Mouse (Mus musculus): ENCODE results near the gene Ctf2.

Ctf2 gene

DNA sequence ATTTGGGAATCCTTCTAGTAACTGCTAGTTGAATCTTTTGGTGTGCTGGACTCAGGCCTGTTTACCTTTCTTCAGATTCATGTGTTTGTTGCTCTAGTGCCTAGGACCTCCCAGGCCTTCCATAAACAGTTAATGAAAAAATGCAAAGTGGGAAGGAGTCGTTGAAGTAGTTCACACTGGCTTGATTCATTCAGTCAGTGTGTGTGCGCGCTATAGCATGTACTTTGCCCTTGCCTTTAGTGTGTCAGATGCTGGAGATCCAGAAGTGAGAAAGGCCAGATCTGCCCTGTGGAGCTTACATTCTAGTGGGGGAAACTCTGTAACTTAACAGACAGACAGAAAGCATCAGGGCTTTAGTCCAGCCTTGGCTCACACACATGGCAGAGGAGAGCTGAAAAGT is 28.5 kb upstream of the Ctf2 start:
- DNase-seq (ENCODE audit: low spot score in 2 of 2), result no peak

DNA sequence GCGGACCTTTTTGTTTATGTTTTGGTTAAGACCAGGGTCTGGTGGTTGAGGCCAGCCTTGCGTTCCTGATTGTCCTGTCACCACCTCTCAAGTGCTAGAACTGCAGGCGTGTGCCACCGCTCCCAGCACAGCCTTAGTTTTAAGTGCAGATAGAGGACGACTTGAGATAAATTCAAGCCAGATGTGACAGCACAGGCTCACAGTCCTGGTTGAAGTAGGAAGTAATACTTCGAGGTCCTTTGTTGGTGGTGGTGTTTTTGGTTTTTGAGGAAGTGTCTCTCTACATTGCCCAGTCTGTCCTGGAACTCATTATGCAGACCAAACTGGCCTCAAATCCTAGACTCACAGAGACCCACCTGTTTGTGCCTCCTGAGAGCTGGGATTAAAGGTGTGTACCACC is 27.8 kb upstream of the Ctf2 start:
- DNase-seq (ENCODE audit: low spot score in 2 of 2), result peak in 1 of 2 experiments; percentile 26

DNA sequence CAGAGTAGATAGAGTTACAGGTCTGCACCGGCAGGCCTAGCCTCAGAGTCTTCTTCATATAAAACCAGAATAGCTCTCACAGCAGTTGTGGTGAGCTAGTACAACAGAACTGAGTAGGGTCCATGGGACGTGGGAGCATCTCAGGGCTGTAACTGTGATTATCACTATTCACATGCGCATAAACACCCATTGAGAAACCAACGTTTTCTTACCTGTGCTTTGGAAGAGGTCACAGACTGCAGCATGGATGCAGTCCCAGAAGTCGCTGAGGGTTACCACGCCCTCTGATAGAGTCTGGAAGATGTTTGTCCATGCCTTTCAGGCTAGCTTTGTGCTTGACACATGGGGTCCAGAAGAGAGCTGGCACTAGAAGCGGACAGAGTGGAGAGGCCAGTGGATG is 21.8 kb upstream of the Ctf2 start:
- DNase-seq (ENCODE audit: low spot score in 2 of 2), result no peak

DNA sequence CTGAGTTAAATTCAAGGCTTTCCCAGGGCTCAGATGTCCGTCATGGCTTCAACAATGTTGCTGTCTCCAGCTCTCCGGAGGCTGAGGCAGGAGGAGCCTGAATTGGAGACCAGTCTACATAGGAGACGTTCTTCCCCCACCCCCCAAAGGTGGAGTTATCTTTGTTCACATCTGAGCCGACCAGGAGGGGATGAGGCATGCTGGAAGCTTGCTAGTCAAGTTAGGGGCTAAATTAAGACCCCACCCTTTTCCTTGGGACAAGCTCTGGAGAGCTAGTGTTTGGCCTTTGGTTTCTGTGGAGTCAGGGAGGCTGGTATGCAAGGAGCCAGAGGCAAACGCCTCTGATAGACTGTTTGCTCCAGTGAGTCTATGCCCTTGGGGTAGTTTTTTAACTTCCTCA is 21.2 kb upstream of the Ctf2 start:
- DNase-seq (ENCODE audit: low spot score in 2 of 2), result no peak

DNA sequence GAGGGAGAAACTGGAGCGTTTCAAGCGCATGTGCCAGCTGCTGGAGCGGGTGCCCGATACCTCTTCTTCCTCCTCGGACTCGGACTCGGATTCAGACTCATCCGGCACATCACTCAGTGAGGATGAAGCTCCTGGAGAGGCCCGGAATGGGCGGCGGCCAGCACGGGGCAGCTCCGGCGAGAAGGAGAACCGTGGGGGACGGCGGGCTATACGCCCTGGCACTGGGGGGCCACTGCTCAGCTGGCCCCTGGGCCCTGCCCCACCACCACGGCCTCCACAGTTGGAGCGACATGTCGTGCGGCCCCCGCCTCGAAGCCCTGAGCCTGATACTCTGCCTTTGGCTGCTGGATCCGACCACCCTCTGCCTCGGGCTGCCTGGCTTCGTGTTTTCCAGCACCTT is 20.1 kb upstream of the Ctf2 start:
- DNase-seq (ENCODE audit: low spot score in 2 of 2), result no peak

DNA sequence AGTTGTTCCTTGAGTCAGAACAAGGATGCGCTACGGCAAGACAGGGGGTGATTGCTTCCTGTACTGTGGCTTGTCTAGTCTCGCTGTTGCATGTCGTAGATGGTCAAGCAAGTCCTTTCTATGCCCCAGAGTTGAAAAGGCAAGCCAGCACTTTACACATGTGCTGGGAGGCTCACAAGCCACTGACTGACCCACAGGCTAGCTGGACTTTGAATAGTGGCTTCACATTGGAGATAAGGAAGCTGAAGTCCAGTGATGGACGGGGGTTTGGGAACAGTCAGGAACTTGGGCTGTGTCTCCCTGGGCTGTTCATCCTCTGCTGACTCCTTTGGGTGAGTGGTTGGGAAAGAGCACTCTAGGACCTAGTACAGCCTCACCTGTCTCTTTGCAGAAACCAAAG is 19.7 kb upstream of the Ctf2 start:
- DNase-seq (ENCODE audit: low spot score in 2 of 2), result no peak

DNA sequence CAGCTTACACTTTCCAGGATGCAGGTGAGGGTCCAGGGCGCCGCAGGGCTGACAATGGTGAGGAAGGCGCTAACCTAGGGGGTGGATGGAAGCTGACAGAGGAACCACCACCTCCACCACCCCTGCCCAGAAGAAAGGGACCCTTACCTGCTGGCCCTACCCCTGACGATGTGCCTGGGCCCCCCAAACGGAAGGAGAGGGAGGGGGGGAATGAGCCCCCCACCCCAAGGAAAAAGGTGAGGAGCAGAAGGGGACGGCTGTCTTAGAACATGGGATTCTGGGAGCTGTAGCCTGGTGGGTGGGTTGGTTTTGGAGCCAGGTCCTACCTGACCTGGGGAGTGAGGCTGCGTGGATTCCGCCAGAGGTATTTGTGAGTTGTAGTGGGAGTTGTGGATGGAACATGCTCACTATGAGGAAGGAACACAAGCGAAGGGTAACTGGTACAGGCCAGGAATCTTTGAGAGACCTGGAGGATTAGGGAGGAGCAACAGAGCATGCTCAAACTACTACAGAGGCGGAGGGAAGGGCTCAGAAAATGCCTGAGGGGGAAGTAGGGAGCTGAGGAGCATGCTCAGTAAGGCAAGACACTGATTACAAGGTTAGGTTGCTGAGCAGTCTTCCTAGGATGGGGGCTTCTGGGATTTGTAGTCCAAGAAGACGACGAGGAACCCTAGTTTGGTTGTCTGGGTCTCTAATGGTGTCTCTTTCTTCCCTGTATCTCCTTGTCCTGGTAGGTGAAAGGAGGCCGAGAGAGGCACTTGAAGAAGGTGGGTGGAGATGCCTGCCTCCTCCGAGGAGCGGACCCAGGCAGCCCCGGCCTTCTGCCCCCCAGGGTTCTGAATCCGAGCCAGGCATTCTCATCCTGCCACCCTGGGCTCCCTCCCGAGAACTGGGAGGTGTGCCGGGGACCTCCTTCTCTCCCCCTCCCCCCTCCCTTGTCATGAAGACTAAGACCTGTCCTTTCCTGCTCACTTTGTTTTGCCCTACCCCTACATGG is 18.5 kb upstream of the Ctf2 start:
- DNase-seq (ENCODE audit: low spot score in 2 of 2), result no peak

DNA sequence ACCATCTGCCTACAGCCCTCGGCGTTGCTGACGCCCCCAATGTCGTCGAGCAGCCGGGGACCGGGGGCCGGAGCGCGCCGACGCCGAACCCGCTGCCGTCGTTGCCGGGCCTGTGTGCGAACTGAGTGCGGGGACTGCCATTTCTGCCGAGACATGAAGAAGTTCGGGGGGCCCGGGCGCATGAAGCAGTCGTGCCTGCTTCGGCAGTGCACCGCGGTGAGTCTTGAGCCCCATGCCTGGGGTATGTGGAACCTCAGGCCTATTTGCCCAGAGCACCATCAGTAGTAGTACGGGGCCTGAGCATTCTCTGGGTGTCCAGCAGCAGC is 16.2 kb upstream of the Ctf2 start:
- DNase-seq (ENCODE audit: low spot score in 2 of 2), result no peak

DNA sequence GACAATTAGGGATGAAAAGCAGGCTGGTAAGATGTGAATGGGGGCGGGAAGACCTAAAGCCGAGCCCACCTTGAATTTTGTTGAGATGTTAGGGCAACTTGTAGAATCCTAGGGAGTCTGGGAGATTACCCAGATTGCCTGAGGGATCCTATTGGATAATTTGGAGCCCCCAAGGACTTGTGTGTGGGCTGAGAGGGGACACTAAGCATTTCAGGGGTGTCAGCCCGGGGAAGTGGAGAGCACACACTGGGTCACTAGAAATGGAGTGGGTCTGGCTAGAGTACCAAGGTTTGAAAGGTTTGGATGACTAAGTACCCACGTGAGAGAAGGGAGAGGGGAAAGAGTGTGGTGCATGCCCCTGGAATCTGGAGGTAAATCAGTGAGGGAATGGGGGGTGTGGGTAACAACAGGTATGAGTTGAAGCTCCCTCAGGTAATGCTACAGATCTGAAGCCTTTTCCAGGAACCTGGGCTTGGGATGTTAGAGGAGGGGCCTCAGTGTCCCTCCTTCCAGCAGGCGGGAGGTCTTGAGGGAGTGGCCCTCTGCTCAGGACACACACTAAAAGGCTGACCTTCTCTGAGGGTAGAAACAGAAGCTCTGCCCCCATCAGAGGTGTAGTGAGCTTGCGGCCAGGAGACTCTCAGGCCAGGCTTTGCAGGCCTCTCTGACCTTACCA is 15.7 kb upstream of the Ctf2 start:
- no peak for DNase-seq (ENCODE audit: low spot score in 2 of 2)

DNA sequence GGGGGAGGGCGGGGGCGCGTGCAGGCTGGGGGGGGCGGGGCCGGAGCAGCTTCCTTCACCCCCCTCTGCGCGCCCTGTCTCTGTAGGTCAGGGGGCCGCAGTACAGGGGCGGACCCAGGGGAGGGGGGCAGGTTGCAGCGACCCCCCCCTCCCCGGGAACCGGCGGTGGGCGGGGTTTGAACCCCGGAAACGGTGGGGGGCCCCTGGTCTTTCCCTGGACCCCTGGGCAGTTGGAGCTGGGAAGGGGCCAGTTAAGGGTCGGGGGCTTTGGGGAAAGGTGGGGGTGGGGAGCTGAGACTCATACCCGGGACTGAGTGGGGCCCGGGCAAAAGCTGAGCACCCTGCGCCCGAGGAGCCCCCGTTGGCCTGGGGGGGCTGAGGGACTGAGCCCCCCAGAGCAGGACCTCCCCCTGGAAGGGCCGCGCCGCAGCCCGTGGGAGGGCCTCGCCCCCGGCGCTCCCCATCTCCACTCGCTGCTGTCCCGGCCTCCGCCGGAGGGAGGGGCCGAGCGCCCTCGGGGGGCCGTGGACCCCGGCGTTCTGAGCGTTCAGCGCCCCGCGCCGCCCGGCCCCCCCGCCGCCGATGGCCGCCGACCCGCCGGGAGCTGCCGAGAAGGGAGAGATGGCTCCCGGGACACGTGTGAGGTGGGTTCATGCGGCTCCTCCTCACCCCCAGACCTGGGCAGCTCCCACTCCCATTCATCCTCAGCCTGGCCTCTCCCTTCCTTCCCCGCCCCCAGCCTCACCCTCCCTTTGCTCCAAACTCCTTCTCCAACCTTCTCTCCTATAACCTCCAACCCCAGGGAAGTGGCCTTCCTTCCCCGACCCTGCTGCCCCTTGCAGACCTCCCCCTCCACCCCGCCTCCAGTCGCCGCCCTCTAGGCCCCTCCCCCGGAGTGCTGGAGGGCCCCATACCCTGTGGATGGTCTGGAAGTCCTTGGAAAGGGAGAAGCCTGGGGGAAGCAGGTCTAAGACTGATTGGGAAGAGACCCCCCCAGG is 14.8 kb upstream of the Ctf2 start:
- peak in 1 of 2 experiments; percentile 20 for DNase-seq (ENCODE audit: low spot score in 2 of 2)

DNA sequence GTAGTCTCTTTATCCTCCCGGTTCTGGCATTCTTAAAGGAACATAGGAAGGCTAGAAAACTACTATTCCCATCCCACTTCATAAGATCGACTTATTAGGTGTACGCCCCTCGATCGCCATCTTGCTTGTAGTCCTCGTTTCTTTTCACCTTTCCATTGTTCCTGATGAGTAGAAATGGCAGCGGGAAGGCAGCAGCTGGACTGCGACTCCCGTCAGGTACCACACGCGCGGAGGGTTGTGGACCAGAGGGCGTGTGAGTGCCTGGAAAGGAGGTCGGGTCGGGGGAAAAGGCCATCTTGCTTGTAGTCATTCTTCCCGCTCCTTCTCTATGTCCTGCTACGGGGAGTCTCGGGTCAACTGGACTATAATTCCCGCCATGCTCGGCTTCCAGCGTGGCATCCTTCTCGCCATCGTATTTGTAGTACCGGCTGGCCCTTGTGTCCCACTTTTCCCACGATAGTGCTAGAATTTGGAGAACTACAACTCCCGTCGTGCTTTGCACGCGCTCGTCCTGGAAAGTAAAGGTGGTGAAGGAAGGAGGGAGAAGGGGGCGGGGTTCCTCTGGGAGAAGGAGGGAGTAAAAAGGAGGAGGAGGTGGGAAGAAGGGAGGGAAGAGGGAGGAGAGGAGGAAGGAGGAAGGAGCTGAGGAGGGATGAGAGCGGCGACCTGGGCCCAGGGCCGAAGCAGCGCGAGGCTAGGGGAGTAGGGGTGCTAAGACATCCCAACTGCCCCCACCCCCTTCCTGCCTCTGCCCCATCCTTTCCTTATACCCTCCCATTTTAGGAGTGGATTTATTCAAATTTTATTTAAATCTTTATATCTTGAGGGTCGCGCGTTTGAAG is 13.9 kb upstream of the Ctf2 start:
- DNase-seq (ENCODE audit: low spot score in 2 of 2), result peak; percentile 75 to 83

DNA sequence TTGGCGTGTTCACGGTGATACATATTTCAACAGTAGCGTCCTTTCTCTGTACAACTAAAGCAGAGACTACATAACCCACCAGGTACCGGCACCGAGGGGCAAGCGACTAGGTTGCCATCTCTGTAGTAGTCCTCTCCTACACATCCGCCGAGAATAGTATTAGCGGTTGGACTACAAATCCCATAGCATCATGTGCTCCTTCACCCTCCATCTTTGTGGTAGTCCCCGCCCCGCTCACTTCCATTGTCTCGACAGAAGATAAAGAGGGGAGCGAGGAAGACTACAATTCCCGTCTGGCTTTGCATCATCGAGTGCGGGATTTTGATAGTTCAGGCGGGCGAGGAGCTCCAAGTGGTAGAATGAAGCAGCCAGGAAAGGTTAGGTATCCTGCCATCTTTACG is 13.3 kb upstream of the Ctf2 start:
- DNase-seq (ENCODE audit: low spot score in 2 of 2), result peak; percentile 91 to 94

DNA sequence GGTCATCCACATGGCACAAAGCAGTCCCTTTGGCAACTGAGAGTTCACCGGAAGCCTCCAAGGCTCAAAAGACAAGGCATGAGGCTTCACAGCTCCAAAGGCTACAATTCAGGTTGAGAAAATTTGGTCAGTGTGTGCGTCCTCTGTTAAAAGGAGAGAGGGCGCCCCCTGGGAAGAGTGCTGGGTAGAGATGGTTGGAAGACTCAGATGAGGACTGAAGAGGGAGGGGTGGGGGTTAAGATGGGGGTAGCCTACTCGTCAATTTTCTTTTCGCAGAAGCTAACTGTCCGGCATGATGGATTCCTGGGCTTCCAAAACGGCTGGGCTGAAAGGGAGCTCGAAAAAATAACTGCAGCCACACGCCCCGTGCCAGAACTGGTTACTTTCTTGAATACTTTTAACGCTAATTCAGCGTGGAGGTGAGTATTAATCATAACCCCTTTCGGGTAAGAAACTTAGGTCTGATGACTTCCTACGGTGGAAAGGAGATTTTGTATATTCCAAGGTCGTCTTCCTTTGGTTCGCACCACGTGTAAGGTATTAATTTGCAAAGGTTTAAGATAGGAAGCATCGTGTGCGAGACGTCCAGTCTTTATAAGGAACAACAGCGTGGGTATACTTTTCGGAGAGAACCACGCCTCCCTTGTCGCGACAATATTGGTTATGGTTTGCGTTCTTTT is 12.5 kb upstream of the Ctf2 start, which contains the start of gene Fbxl19:
Gene Fbxl19 (plus strand): TSS at position 178 of the 680 bp plus-strand sequence.
- peak; percentile 58 to 73 for DNase-seq (ENCODE audit: low spot score in 2 of 2)

DNA sequence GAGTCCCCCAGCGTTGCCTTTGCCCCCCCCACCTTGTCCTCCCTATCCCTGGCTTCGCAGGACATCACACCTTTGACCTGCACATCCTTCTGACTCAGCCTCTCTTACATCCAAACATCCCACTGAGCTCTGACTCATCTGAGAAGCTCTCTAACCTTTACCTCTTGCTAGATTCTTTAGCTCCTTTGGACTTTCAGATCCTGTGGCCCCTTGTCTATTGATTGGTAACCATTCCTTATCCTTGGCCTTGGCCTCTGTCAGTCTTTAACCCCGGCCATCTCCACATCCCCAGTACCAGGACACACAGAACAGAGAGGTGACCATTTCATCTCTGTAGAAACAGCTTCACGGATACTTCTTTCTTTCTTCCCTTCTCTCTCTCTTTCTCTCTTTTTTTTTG is 1.8 kb downstream of the Ctf2 start:
- no peak for DNase-seq (ENCODE audit: low spot score in 2 of 2)

DNA sequence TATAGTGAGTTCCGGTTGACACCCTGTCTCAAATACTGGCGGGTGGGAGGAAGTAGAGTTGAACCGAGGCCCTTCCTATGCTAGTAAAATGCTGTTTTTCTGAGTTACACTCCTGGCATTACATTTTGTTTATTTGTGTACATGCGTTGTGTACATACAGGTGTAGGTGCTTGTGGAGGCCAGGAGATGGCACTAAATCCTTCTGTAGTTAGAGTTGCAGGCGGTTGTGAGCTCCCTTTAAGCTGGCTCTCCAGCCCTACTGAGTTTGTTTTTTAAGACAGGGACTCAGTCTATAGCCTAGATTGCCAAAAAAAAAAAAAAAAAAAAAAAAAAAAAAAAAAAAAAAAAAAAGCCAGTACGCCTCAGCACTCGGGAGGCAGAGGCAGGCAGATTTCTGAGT is 4.1 kb downstream of the Ctf2 start:
- no peak for DNase-seq (ENCODE audit: low spot score in 2 of 2)

DNA sequence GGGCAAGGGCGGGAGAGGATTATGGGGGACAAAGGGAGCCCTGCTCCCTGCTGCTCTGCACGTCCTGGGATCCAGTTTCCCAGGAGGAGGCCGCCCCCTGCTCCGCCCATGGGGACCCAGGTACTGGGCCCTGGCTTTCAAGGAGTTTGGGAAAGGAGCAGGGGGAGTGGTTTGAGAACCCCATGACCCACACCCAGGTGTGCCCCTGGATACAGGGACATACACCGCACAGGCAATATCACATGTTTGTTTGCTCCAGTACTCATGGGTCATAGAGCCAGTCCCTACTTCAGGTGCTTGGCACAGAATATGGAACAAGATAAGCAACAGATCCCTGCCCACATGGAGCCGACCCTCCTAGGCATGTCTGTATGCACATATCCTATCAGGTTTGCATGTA is 6.0 kb downstream of the Ctf2 start:
- no peak for DNase-seq (ENCODE audit: low spot score in 2 of 2)

DNA sequence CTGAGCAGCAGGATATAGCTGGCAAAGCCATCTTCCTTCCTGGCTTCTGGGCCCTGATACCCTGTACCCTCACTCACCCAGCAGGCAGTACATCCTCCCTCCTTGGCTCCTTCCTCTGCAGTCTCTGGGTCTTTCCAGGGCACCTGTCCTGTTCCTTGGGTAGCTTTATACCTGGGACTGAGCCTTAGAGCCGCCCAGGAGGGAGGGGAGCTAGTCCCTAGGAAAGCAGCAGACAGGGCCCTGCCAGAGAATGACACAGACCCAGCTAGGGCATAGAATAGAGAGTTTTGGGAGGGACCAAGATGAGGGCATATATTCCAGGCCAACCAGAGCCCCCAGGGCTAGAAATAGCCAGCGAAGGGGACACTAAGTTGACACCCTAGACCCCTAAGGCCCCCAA is 6.5 kb downstream of the Ctf2 start:
- DNase-seq (ENCODE audit: low spot score in 2 of 2), result no peak

DNA sequence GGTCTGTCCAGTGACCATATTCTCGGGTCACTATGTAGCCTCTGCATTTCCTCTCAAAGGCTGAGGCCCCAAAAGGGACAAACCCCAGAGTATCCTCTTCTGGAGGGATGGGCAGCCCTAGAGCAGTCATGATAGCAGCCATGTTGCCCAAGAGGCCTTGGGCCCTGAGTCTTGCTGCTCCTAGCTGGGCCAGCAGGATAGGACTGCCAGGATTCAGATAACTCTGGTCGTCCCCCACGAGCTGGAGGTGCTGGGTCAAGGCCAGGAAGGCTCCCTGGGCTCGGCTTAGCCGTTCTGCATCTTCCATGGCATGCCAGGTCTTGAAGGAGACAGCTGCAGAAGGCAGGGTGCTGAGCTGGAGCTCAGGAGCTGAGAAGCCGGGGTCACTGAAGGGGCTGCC is 12.7 kb downstream of the Ctf2 start:
- no peak for DNase-seq (ENCODE audit: low spot score in 2 of 2)

DNA sequence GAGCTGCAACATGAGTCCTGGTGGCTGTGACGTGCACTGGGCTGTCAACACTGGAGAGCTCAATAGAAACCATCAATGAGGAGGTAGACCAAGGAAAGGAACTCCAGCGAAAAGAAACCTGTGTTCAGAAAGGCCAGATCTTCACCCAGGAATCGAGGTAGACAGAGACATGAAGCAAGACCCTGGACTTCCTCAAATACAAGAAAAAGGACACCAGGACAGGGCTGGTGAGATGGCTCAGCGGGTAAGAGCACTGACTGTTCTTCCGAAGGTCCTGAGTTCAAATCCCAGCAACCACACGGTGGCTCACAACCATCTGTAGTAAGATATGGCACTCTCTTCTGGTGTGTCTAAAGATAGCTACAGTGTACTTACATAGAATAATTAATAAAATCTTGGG is 13.6 kb downstream of the Ctf2 start:
- DNase-seq (ENCODE audit: low spot score in 2 of 2), result no peak

DNA sequence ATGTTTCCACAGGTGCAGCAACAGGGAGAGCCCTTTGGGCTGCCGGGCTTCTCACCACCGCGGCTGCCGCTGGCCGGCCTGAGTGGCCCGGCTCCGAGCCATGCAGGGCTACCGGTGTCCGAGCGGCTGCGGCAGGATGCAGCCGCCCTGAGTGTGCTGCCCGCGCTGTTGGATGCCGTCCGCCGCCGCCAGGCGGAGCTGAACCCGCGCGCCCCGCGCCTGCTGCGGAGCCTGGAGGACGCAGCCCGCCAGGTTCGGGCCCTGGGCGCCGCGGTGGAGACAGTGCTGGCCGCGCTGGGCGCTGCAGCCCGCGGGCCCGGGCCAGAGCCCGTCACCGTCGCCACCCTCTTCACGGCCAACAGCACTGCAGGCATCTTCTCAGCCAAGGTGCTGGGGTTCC is 15.0 kb downstream of the Ctf2 start:
- DNase-seq (ENCODE audit: low spot score in 2 of 2), result peak; percentile 48 to 58
